Mouse (Mus musculus) ES-E14 (cell line): ENCODE results near the gene Nr2c2ap. TPM values are rescaled to one million over a fixed set of nuclear protein-coding genes. Genes with fewer than 3 reads are reported as not detected.

Experiments used
- DNase-seq: peaks from one replicate; pipeline ENCODE4 v3.0.0-alpha.2; 2013; ENCODE audit warnings: low read depth, low spot score
- H3K27ac ChIP-seq: 2 replicates; pipeline ENCODE4 v1.5.1; 2012; ENCODE audit warnings: low read depth, mild to moderate bottlenecking, low read length, moderate library complexity, mixed read lengths; ENCODE audit not compliant: poor library complexity, insufficient read depth, severe bottlenecking
- H3K36me3 ChIP-seq: 2 replicates; pipeline ENCODE4 v1.6.1; 2012; ENCODE audit warnings: mild to moderate bottlenecking, low read length, moderate library complexity, mixed read lengths; ENCODE audit not compliant: control insufficient read depth, poor library complexity, insufficient read depth, severe bottlenecking
- H3K4me1 ChIP-seq, 2 experiments: fragments of 150-350 bp in 1 of 2; sonication (generic) in 1 of 2; 2 replicates each; pipeline ENCODE4 v1.6.1; 2012; ENCODE audit warnings: low read length in 2 of 2, mild to moderate bottlenecking in 1 of 2, mixed read lengths in 1 of 2; ENCODE audit not compliant: control insufficient read depth in 2 of 2, insufficient read depth in 2 of 2, poor library complexity in 1 of 2
- H3K4me3 ChIP-seq, 2 experiments: fragments of 150-350 bp in 1 of 2; sonication (generic) in 1 of 2; 2 replicates each; pipeline ENCODE4 v1.5.1; 2012; ENCODE audit warnings: low read length in 2 of 2, low read depth in 1 of 2, mild to moderate bottlenecking in 1 of 2, mixed read lengths in 1 of 2; ENCODE audit not compliant: insufficient read depth in 1 of 2, poor library complexity in 1 of 2, severe bottlenecking in 1 of 2
- H3K9ac ChIP-seq: 2 replicates; pipeline ENCODE4 v1.6.1; 2012; ENCODE audit warnings: low read depth, mild to moderate bottlenecking, low read length, mixed read lengths; ENCODE audit not compliant: poor library complexity, insufficient read depth, severe bottlenecking
- H3K9me3 ChIP-seq: fragments of 150-350 bp; sonication (generic); 2 replicates; pipeline ENCODE4 v1.6.1; 2012; ENCODE audit warnings: low read depth, mild to moderate bottlenecking, low read length; ENCODE audit not compliant: control insufficient read depth, insufficient read depth
- CHD2 ChIP-seq: IDR thresholded peaks from 2 replicates; pipeline ENCODE4 v1.6.1; 2014; ENCODE audit warnings: mild to moderate bottlenecking, low read depth, low read length, inconsistent platforms
- HCFC1 ChIP-seq: IDR thresholded peaks from 2 replicates; pipeline ENCODE4 v1.6.1; 2012; ENCODE audit warnings: low read length, inconsistent platforms, borderline replicate concordance; ENCODE audit not compliant: insufficient read depth
- MAFK ChIP-seq: IDR thresholded peaks from 2 replicates; pipeline ENCODE4 v1.6.1; 2014; ENCODE audit warnings: mild to moderate bottlenecking, low read depth, low read length, inconsistent platforms; ENCODE audit not compliant: insufficient read depth
- ZC3H11A ChIP-seq: IDR thresholded peaks from 2 replicates; pipeline ENCODE4 v1.6.1; 2012; ENCODE audit warnings: low read depth, mild to moderate bottlenecking, inconsistent platforms, low read length, borderline replicate concordance
- ZNF384 ChIP-seq: IDR thresholded peaks from 2 replicates; pipeline ENCODE4 v1.6.1; 2012; ENCODE audit warnings: low read depth, low read length, inconsistent platforms
- in situ Hi-C, 2 experiments: fragments of 600-800 bp; cut with MboI; formaldehyde crosslinking; loops; one replicate each; pipeline ENCODE4 v1.15.1; 2025; ENCODE audit warnings: low sequenced_read_pairs in 2 of 2, inconsistent platforms in 1 of 2; ENCODE audit not compliant: unreplicated experiment in 2 of 2
- total RNA-seq: library from RNA; depleted of rRNA; stranded (reverse); fragments of 300-350 nt; gene quantifications from 2 replicates; pipeline ENCODE4 v1.2.3, GENCODE M21; 2012

Gene Nr2c2ap
- total RNA-seq, 1 experiment: 10.4 TPM

- Histone ChIP-seq H3K4me1 (peaks cover 5 to 8% of the 10 kb centered on the region in 2 experiments; a peak in 2 of 4 replicates), H3K4me3 (no peak overlapping the region), H3K9ac (no peak overlapping the region), H3K9me3 (no peaks in the 10 kb centered on the region), H3K27ac (no peak overlapping the region), H3K36me3 (no peaks in the 10 kb centered on the region; the same call in 1 of the 2 replicates)
- no peak for DNase-seq
- TF ChIP-seq ZNF384: no peak
- TF ChIP-seq ZC3H11A: no peak
- TF ChIP-seq MAFK: no peak
- TF ChIP-seq HCFC1: no peak
- no peak for TF ChIP-seq CHD2
- in situ Hi-C loops: no loop called here
These were observed 38.3 kb upstream of the Nr2c2ap start for GRCm38 (mm10) chr8:70092786-70093185.

- no peaks in the 10 kb centered on the region for H3K36me3 ChIP-seq
- no peak overlapping the region for H3K27ac ChIP-seq
- H3K9ac ChIP-seq: no peak overlapping the region
- H3K4me3 ChIP-seq: no peak overlapping the region
- TF ChIP-seq CHD2 (no peak), ZNF384 (no peak), MAFK (no peak), ZC3H11A (no peak), HCFC1 (no peak)
- H3K4me1 ChIP-seq: peaks cover 0 to 9% of the 10 kb centered on the region in 2 experiments; a peak in 1 of 4 replicates
- DNase-seq: no peak
- in situ Hi-C loops: no loop called here
- no peaks in the 10 kb centered on the region for H3K9me3 ChIP-seq
These were observed 31.9 kb upstream of the Nr2c2ap start for GRCm38 (mm10) chr8:70099276-70099675.

GRCm38 (mm10) chr8:70100241-70100640 lies 30.9 kb upstream of the Nr2c2ap start:
- no peak overlapping the region for H3K9ac ChIP-seq
- no peak for TF ChIP-seq HCFC1
- no peak for TF ChIP-seq CHD2
- TF ChIP-seq MAFK: no peak
- TF ChIP-seq ZNF384: no peak
- no peak for TF ChIP-seq ZC3H11A

GRCm38 (mm10) chr8:70104506-70104905 lies 26.6 kb upstream of the Nr2c2ap start:
- Histone ChIP-seq H3K4me1 (peaks cover 0 to 7% of the 10 kb centered on the region in 2 experiments; a peak in 1 of 4 replicates), H3K36me3 (no peaks in the 10 kb centered on the region), H3K27ac (no peak overlapping the region), H3K9ac (no peak overlapping the region), H3K4me3 (no peak overlapping the region), H3K9me3 (no peaks in the 10 kb centered on the region)
- DNase-seq: no peak
- TF ChIP-seq ZC3H11A (no peak), MAFK (no peak), CHD2 (no peak)
- in situ Hi-C loops: no loop called here

More at GRCm38 (mm10) chr8:70100241-70100640, 30.9 kb upstream of the Nr2c2ap start:
- in situ Hi-C loops: no loop called here
- no peak overlapping the region for H3K4me3 ChIP-seq
- H3K36me3 ChIP-seq: no peaks in the 10 kb centered on the region
- H3K9me3 ChIP-seq: no peaks in the 10 kb centered on the region
- no peak for DNase-seq
- peaks cover 0 to 9% of the 10 kb centered on the region in 2 experiments; a peak in 1 of 4 replicates for H3K4me1 ChIP-seq
- no peak overlapping the region for H3K27ac ChIP-seq

- peaks cover 0 to 4% of the 10 kb centered on the region in 2 experiments; a peak in 1 of 4 replicates for H3K4me1 ChIP-seq
- no peak overlapping the region for H3K27ac ChIP-seq
- TF ChIP-seq CHD2 (no peak), MAFK (no peak), ZNF384 (no peak), HCFC1 (no peak), ZC3H11A (no peak)
- H3K36me3 ChIP-seq: no peaks in the 10 kb centered on the region
- no peak overlapping the region for H3K9ac ChIP-seq
- no peaks in the 10 kb centered on the region for H3K9me3 ChIP-seq
- DNase-seq: no peak
- H3K4me3 ChIP-seq: no peak overlapping the region
- in situ Hi-C loops: no loop called here
These were observed 26.2 kb upstream of the Nr2c2ap start for GRCm38 (mm10) chr8:70104922-70105321.
